Mouse (Mus musculus) cerebellum, adult 2 months (tissue): ENCODE measurements at regions not wholly inside any gene's neighbourhood (a gene's known extent, or its start where the extent isn't known, plus 50 kb on each side); places are given as distances from the start of the nearest gene placed in this dataset.

Source experiments
- DNase-seq, 2 experiments: peaks; one replicate each; pipeline ENCODE4 v3.0.0; 2021
- H3K27ac ChIP-seq: fragments of 200-500 bp; 2 replicates; pipeline ENCODE4 v1.5.1; 2012; ENCODE audit warnings: low read length, control low read depth, inconsistent platforms; ENCODE audit not compliant: insufficient read depth
- H3K27me3 ChIP-seq: fragments of 200-500 bp; 2 replicates; pipeline ENCODE4 v1.6.1; 2012; ENCODE audit warnings: inconsistent platforms, mild to moderate bottlenecking, low read length, moderate library complexity; ENCODE audit not compliant: control insufficient read depth, insufficient read depth
- H3K4me1 ChIP-seq: fragments of 200-500 bp; 2 replicates; pipeline ENCODE4 v1.6.1; 2011; ENCODE audit warnings: low read length; ENCODE audit not compliant: control insufficient read depth, insufficient read depth
- H3K4me3 ChIP-seq: fragments of 200-500 bp; replicated peaks from 2 replicates; pipeline ENCODE3; 2011; ENCODE audit warnings: mild to moderate bottlenecking, low read depth, low read length, control low read depth; ENCODE audit not compliant: insufficient read depth
- CTCF ChIP-seq: fragments of 200-500 bp; IDR thresholded peaks from 2 replicates; pipeline ENCODE4 v1.5.1; 2011; ENCODE audit warnings: low read depth, mild to moderate bottlenecking, control low read depth, low read length, moderate library complexity, borderline replicate concordance; ENCODE audit not compliant: insufficient read depth
- POLR2A ChIP-seq: fragments of 200-500 bp; IDR thresholded peaks from 2 replicates; pipeline ENCODE4 v1.6.1; 2011; ENCODE audit warnings: low read length, control low read depth, borderline replicate concordance; ENCODE audit not compliant: insufficient read depth
- WGBS: fragments of 180-500 bp; shearing (Covaris S2); methylation state at CpG from one replicate; pipeline ENCODE4 v1.1.7; 2018; 5-methylcytosine and 5-hydroxymethylcytosine counted together

- WGBS, result 37% methylated on average over 13 of the region's 13 CpGs
- no peaks in the 10 kb centered on the region for H3K27me3 ChIP-seq
- DNase-seq, result no peak
- no peak overlapping the region for H3K4me3 ChIP-seq
- H3K27ac ChIP-seq, result no peak overlapping the region
- no peaks in the 10 kb centered on the region for H3K4me1 ChIP-seq
- TF ChIP-seq CTCF, result no peak
- no peak for TF ChIP-seq POLR2A
These were observed 63.8 kb upstream of the Pbx1 start for GRCm38 (mm10) chr1:168495687-168496527.

- no peak for TF ChIP-seq POLR2A
- TF ChIP-seq CTCF, result no peak
- Histone ChIP-seq H3K27ac (no peak overlapping the region), H3K27me3 (no peaks in the 10 kb centered on the region), H3K4me3 (no peak overlapping the region), H3K4me1 (no peaks in the 10 kb centered on the region)
- 87% methylated on average over 7 of the region's 7 CpGs for WGBS
- DNase-seq, result no peak
These were observed 55.4 kb upstream of the Pbx1 start for GRCm38 (mm10) chr1:168487492-168487891.

- DNase-seq, result no peak
- Histone ChIP-seq H3K27ac (no peak overlapping the region), H3K4me3 (no peak overlapping the region), H3K4me1 (no peaks in the 10 kb centered on the region), H3K27me3 (no peaks in the 10 kb centered on the region)
- TF ChIP-seq CTCF (no peak), POLR2A (no peak)
- WGBS, result 87% methylated on average over 13 of the region's 13 CpGs
These were observed 51.6 kb upstream of the Pbx1 start for GRCm38 (mm10) chr1:168483651-168484050.
